Mouse (Mus musculus) small intestine, adult 2 months (tissue): ENCODE results near the gene Epdr1. TPM values are rescaled to one million over a fixed set of nuclear protein-coding genes. Genes with fewer than 3 reads are reported as not detected.

Experiments used
- H3K27ac ChIP-seq: fragments of 200-500 bp; 2 replicates; pipeline ENCODE4 v1.5.1; 2012; ENCODE audit warnings: low read depth, low read length, control low read depth, inconsistent platforms; ENCODE audit not compliant: insufficient read depth
- H3K27me3 ChIP-seq: fragments of 200-500 bp; 2 replicates; pipeline ENCODE4 v1.6.1; 2012; ENCODE audit warnings: mild to moderate bottlenecking, moderate library complexity, low read length, inconsistent platforms; ENCODE audit not compliant: control insufficient read depth, insufficient read depth
- H3K36me3 ChIP-seq: fragments of 200-500 bp; 2 replicates; pipeline ENCODE4 v1.6.1; 2012; ENCODE audit warnings: mild to moderate bottlenecking, low read length, control low read depth, inconsistent platforms; ENCODE audit not compliant: control insufficient read depth, insufficient read depth
- H3K4me1 ChIP-seq: fragments of 200-500 bp; 2 replicates; pipeline ENCODE4 v1.6.1; 2012; ENCODE audit warnings: low read length, inconsistent platforms, mixed read lengths; ENCODE audit not compliant: control insufficient read depth, insufficient read depth, insufficient read length
- H3K4me3 ChIP-seq: fragments of 200-500 bp; 2 replicates; pipeline ENCODE4 v1.5.1; 2012; ENCODE audit warnings: low read depth, mild to moderate bottlenecking, control low read depth, inconsistent platforms, low read length, moderate library complexity
- CTCF ChIP-seq: fragments of 200-500 bp; IDR thresholded peaks from 2 replicates; pipeline ENCODE4 v1.5.1; 2012; ENCODE audit warnings: low read depth, mild to moderate bottlenecking, control low read depth, inconsistent platforms, low read length, moderate library complexity, mixed read lengths; ENCODE audit not compliant: insufficient replicate concordance, insufficient read length; ENCODE audit errors: extremely low read depth
- POLR2A ChIP-seq: fragments of 200-500 bp; IDR thresholded peaks from 2 replicates; pipeline ENCODE4 v1.6.1; 2012; ENCODE audit warnings: low read depth, mild to moderate bottlenecking, control low read depth, inconsistent platforms, low read length, moderate library complexity
- WGBS: fragments of 180-500 bp; shearing (Covaris S2); methylation state at CpG from one replicate; pipeline ENCODE4 v1.1.7; 2018; 5-methylcytosine and 5-hydroxymethylcytosine counted together
- polyA plus RNA-seq: library from polyadenylated mRNA; depleted of rRNA; stranded (reverse); fragments of >200 nt; gene quantifications from 2 replicates; pipeline ENCODE4 v1.2.3, GENCODE M21; 2012; rRNA removed

The Epdr1 gene
- polyA plus RNA-seq, 1 experiment, result 3.7 TPM

- H3K27ac ChIP-seq, result no peak overlapping the region
- WGBS, result 88% methylated on average over 1 of the region's 1 CpGs
- no peak overlapping the region for H3K4me3 ChIP-seq
- H3K4me1 ChIP-seq, result no peaks in the 10 kb centered on the region
- no peaks in the 10 kb centered on the region for H3K27me3 ChIP-seq
- TF ChIP-seq POLR2A (no peak), CTCF (no peak)
- H3K36me3 ChIP-seq, result no peaks in the 10 kb centered on the region
Measured at GRCm38 (mm10) chr13:19562510-19562909, 57.2 kb downstream of the Epdr1 start.

GRCm38 (mm10) chr13:19555391-19555790, 64.3 kb downstream of the Epdr1 start:
- 80% methylated on average over 4 of the region's 4 CpGs for WGBS
- Histone ChIP-seq H3K4me1 (no peaks in the 10 kb centered on the region), H3K36me3 (no peaks in the 10 kb centered on the region), H3K27me3 (no peaks in the 10 kb centered on the region), H3K27ac (no peak overlapping the region), H3K4me3 (no peak overlapping the region)
- no peak for TF ChIP-seq CTCF
- no peak for TF ChIP-seq POLR2A

Other genes with a start within 250 kb of the Epdr1 start
- gene Stard3nl, start 224.1 kb downstream of the Epdr1 start, polyA plus RNA-seq, result 4.1 and 9.4 TPM in 2 replicates
- gene Sfrp4, start 3.2 kb upstream of the Epdr1 start, polyA plus RNA-seq, result 0.11 and 0.43 TPM in 2 replicates
- gene Nme8, start 77.9 kb upstream of the Epdr1 start, polyA plus RNA-seq, result not detected in 2 replicates
- gene Gpr141, start 204.3 kb upstream of the Epdr1 start, polyA plus RNA-seq, result 0.04 and 0.05 TPM in 2 replicates